Mouse (Mus musculus) MEL (cell line): Measurements from ENCODE around the gene Hectd1.

Experiments used
- CHD1 ChIP-seq: IDR thresholded peaks from 2 replicates; pipeline ENCODE4 v1.6.1; 2012; ENCODE audit warnings: low read depth, mild to moderate bottlenecking, inconsistent platforms, low read length, improper control_type of control experiment
- CTCF ChIP-seq, 3 experiments: IDR thresholded peaks in 2 of 3; conservative IDR thresholded peaks in 1 of 3; 2 replicates each; pipeline ENCODE4 v1.5.1; 2011 to 2012; ENCODE audit warnings: low read length in 3 of 3, low read depth in 2 of 3, mild to moderate bottlenecking in 2 of 3, improper control_type of control experiment in 1 of 3, inconsistent platforms in 1 of 3, mixed read lengths in 1 of 3, moderate library complexity in 1 of 3; ENCODE audit not compliant: control insufficient read depth in 1 of 3, insufficient read depth in 1 of 3, poor library complexity in 1 of 3, severe bottlenecking in 1 of 3
- GATA1 ChIP-seq: IDR thresholded peaks from 2 replicates; pipeline ENCODE4 v1.6.1; 2011; ENCODE audit warnings: low read depth, low read length, improper control_type of control experiment
- KAT2A ChIP-seq: conservative IDR thresholded peaks from 2 replicates; pipeline ENCODE4 v1.6.1; 2012; ENCODE audit warnings: low read depth, low read length, improper control_type of control experiment, inconsistent platforms
- MAX ChIP-seq: IDR thresholded peaks from 2 replicates; pipeline ENCODE4 v1.6.1; 2011; ENCODE audit warnings: low read length, improper control_type of control experiment
- MYC ChIP-seq: IDR thresholded peaks from 2 replicates; pipeline ENCODE4 v1.6.1; 2011; ENCODE audit warnings: low read depth, mild to moderate bottlenecking, low read length, improper control_type of control experiment, moderate library complexity
- POLR2A ChIP-seq, 2 experiments: IDR thresholded peaks; 2 replicates each; pipeline ENCODE4 v1.6.1; 2011 to 2012; ENCODE audit warnings: low read length in 2 of 2, mild to moderate bottlenecking in 2 of 2, control low read depth in 1 of 2, improper control_type of control experiment in 1 of 2, low read depth in 1 of 2, moderate library complexity in 1 of 2; ENCODE audit not compliant: control insufficient read depth in 1 of 2, insufficient read depth in 1 of 2, poor library complexity in 1 of 2
- RAD21 ChIP-seq: IDR thresholded peaks from 2 replicates; pipeline ENCODE4 v1.6.1; 2011; ENCODE audit warnings: mild to moderate bottlenecking, low read depth, low read length, improper control_type of control experiment
- RCOR1 ChIP-seq: IDR thresholded peaks from 2 replicates; pipeline ENCODE4 v1.6.1; 2012; ENCODE audit warnings: low read depth, mild to moderate bottlenecking, inconsistent platforms, low read length, improper control_type of control experiment
- SIN3A ChIP-seq: IDR thresholded peaks from 2 replicates; pipeline ENCODE4 v1.6.1; 2012; ENCODE audit warnings: low read length, improper control_type of control experiment, inconsistent platforms
- TAL1 ChIP-seq: IDR thresholded peaks from 2 replicates; pipeline ENCODE4 v1.6.1; 2012; ENCODE audit warnings: mild to moderate bottlenecking, inconsistent platforms, low read length, moderate library complexity, mixed read lengths
- USF1 ChIP-seq: IDR thresholded peaks from 2 replicates; pipeline ENCODE4 v1.6.1; 2014; ENCODE audit warnings: low read depth, mild to moderate bottlenecking, inconsistent platforms, low read length, improper control_type of control experiment, moderate library complexity
- USF2 ChIP-seq, 2 experiments: IDR thresholded peaks; 2 replicates each; pipeline ENCODE4 v1.6.1; 2011 to 2012; ENCODE audit warnings: improper control_type of control experiment in 2 of 2, low read length in 2 of 2, borderline replicate concordance in 1 of 2, inconsistent platforms in 1 of 2, low read depth in 1 of 2, mild to moderate bottlenecking in 1 of 2; ENCODE audit not compliant: insufficient read depth in 1 of 2

- TF ChIP-seq POLR2A (IDR thresholded peaks at IDR 0.05; ENCODE audit: control insufficient read depth in 1 of 2, insufficient read depth in 1 of 2, low read depth in 1 of 2, low read length in 2 of 2, poor library complexity in 1 of 2) = no peak
- no peak for TF ChIP-seq USF2 (IDR thresholded peaks at IDR 0.05; ENCODE audit: borderline replicate concordance in 1 of 2, insufficient read depth in 1 of 2, low read depth in 1 of 2, low read length in 2 of 2)
- no peak for TF ChIP-seq CHD1
- TF ChIP-seq CTCF (IDR thresholded peaks at IDR 0.05 in 2 of 3, conservative IDR thresholded peaks at IDR 0.05 in 1 of 3; ENCODE audit: control insufficient read depth in 1 of 3, insufficient read depth in 1 of 3, low read depth in 2 of 3, low read length in 3 of 3, poor library complexity in 1 of 3, severe bottlenecking in 1 of 3) = no peak
- TF ChIP-seq MYC = no peak
- TF ChIP-seq TAL1 = no peak
- TF ChIP-seq RAD21 = no peak
- no peak for TF ChIP-seq KAT2A
- TF ChIP-seq MAX = no peak
- TF ChIP-seq SIN3A = no peak
- no peak for TF ChIP-seq GATA1
- TF ChIP-seq USF1 = no peak
- TF ChIP-seq RCOR1 = no peak
These were observed 123.6 kb downstream of the Hectd1 start for GRCm38 (mm10) chr12:51705778-51706177.
